Mouse (Mus musculus): ENCODE data around the gene Agbl3.

- TF ChIP-seq CTCF (IDR thresholded peaks at IDR 0.05; ENCODE audit: insufficient read depth, low read length): no peak
- no peak for TF ChIP-seq POLR2A (IDR thresholded peaks at IDR 0.05; ENCODE audit: borderline replicate concordance, extremely low read depth, low read depth, low read length)
Measured at GRCm38 (mm10) chr6:34805582-34805981, 25.4 kb downstream of the Agbl3 start.

Measured in lung, adult 2 months (tissue).